Mouse (Mus musculus) 416B (cell line): ENCODE data around the gene Tmem92.

Experiments used
- DNase-seq: peaks from one replicate; pipeline ENCODE4 v3.0.0; 2011; ENCODE audit warnings: low read depth

The Tmem92 gene

DNA sequence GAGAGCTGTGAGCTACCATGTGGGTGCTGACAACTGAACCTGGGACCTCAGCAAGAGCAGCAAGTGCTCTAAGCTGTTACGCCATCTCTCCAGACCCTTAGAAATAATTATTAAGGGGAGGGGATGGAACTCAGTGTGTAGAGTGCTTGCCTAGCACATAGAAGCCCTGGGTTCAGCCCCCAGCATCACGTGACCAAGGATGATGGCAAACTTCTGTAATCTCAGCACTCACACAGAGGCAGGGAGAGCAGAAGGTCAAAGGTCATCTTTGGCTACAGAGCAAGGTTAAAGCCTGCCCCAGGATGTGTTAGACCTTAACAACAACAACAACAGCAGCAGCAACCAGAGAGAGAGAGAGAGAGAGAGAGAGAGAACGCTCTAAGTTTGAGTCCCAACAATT is 54.0 kb downstream of the Tmem92 start:
- no peak for DNase-seq

DNA sequence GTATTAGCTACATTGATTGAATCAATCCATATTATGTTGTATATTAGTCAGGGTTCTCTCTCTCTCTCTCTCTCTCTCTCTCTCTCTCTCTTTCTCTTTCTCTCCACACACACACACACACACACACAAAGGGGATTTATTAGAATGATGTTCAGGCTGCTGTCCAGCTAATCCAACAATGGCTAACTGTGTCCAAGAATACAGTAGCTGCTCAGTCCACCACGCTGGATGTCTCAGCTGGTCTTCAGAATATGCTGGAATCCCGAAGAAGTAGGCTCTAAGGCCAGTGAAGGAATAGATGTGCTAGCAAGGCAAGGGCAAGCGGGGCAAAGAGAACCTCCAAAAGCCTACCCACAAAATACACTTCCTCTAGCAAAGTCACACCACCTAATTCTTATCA is 55.2 kb downstream of the Tmem92 start:
- DNase-seq: no peak
